Mouse (Mus musculus): Measurements from ENCODE around the gene Tnrc6a. TPM values are rescaled to one million over a fixed set of nuclear protein-coding genes. Genes with fewer than 3 reads are reported as not detected.
A peak's percentile ranks its signal among the peaks of the same experiment; 100 is the strongest.

Gene Tnrc6a
- polyA plus RNA-seq, 1 experiment from 2014 or later: 11.9 TPM

GRCm38 (mm10) chr7:123132401-123132800 lies 8.7 kb downstream of the Tnrc6a start:
- Histone ChIP-seq H3K4me1 (ENCODE audit: control insufficient read depth, low read depth, low read length) (peaks cover 7% of the 10 kb centered on the region), H3K27me3 (ENCODE audit: control insufficient read depth, insufficient read depth, low read depth, low read length) (no peaks in the 10 kb centered on the region), H3K4me2 (ENCODE audit: low read depth, low read length) (no peak overlapping the region), H3K27ac (ENCODE audit: low read length) (no peak overlapping the region), H3K9ac (ENCODE audit: low read depth, low read length) (no peak overlapping the region), H3K4me3 (ENCODE audit: low read depth, low read length) (no peak overlapping the region), H3K9me3 (replicated peaks; ENCODE audit: control insufficient read depth, low read length) (no peaks in the 10 kb centered on the region), H3K36me3 (ENCODE audit: control insufficient read depth, insufficient read depth) (peaks cover 2% of the 10 kb centered on the region; the same call in 1 of the 2 replicates)
- ATAC-seq (ENCODE audit: low read depth): no peak
- 69% methylated on average over 2 of the region's 2 CpGs for WGBS (ENCODE audit: insufficient replicate concordance)

GRCm38 (mm10) chr7:123134876-123135275 lies 11.2 kb downstream of the Tnrc6a start:
- ATAC-seq (ENCODE audit: low read depth): no peak
- Histone ChIP-seq H3K4me2 (ENCODE audit: low read depth, low read length) (no peak overlapping the region), H3K9me3 (replicated peaks; ENCODE audit: control insufficient read depth, low read length) (no peaks in the 10 kb centered on the region), H3K9ac (ENCODE audit: low read depth, low read length) (no peak overlapping the region), H3K4me3 (ENCODE audit: low read depth, low read length) (no peak overlapping the region), H3K36me3 (ENCODE audit: control insufficient read depth, insufficient read depth) (peaks cover 15% of the 10 kb centered on the region), H3K27me3 (ENCODE audit: control insufficient read depth, insufficient read depth, low read depth, low read length) (no peaks in the 10 kb centered on the region), H3K4me1 (ENCODE audit: control insufficient read depth, low read depth, low read length) (peaks cover 7% of the 10 kb centered on the region), H3K27ac (ENCODE audit: low read length) (0 out of 2 replicates have a peak overlapping the region, but pooled peaks have one; percentile 9)
- WGBS (ENCODE audit: insufficient replicate concordance): 39% methylated on average over 2 of the region's 2 CpGs

DNA sequence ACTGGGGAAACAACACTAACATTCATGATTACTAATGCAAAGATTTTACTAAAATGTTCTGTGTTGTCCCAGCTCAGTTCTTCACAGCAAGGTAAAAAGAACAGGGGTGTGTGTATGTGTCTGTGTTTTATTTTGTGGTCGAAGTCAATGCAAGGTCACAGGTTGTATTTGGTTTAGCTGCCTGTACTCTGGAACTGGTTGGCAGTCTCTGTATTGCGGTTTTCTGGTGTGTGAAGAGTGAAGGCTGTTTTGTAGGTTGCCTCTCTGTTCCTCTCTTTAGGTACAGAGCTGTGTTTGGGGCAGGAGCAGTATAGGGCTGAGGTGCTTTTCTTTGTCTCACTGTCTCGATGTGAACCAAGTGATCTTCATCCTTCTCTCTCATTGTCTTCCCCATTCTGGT lies 12.0 kb downstream of the Tnrc6a start:
- ATAC-seq (ENCODE audit: low read depth): peak; percentile 63; the same call in 1 of the 2 replicates

GRCm38 (mm10) chr7:123138001-123138400 lies 14.3 kb downstream of the Tnrc6a start:
- Histone ChIP-seq H3K9ac (ENCODE audit: low read depth, low read length) (no peak overlapping the region), H3K4me3 (ENCODE audit: low read depth, low read length) (no peak overlapping the region), H3K27ac (ENCODE audit: low read length) (no peak overlapping the region), H3K27me3 (ENCODE audit: control insufficient read depth, insufficient read depth, low read depth, low read length) (no peaks in the 10 kb centered on the region), H3K4me1 (ENCODE audit: control insufficient read depth, low read depth, low read length) (peaks cover 7% of the 10 kb centered on the region), H3K4me2 (ENCODE audit: low read depth, low read length) (no peak overlapping the region), H3K36me3 (ENCODE audit: control insufficient read depth, insufficient read depth) (peaks cover 18% of the 10 kb centered on the region), H3K9me3 (replicated peaks; ENCODE audit: control insufficient read depth, low read length) (no peaks in the 10 kb centered on the region)
- WGBS (ENCODE audit: insufficient replicate concordance): 75% methylated on average over 4 of the region's 4 CpGs
- ATAC-seq (ENCODE audit: low read depth): no peak

More for the DNA sequence above, 12.0 kb downstream of the Tnrc6a start:
- Histone ChIP-seq H3K36me3 (ENCODE audit: control insufficient read depth, insufficient read depth) (peaks cover 18% of the 10 kb centered on the region), H3K4me2 (ENCODE audit: low read depth, low read length) (no peak overlapping the region), H3K4me3 (ENCODE audit: low read depth, low read length) (no peak overlapping the region), H3K4me1 (ENCODE audit: control insufficient read depth, low read depth, low read length) (peaks cover 7% of the 10 kb centered on the region), H3K27me3 (ENCODE audit: control insufficient read depth, insufficient read depth, low read depth, low read length) (no peaks in the 10 kb centered on the region), H3K9me3 (replicated peaks; ENCODE audit: control insufficient read depth, low read length) (no peaks in the 10 kb centered on the region), H3K27ac (ENCODE audit: low read length) (peak overlapping the region; percentile 46; the same call in 1 of the 2 replicates), H3K9ac (ENCODE audit: low read depth, low read length) (no peak overlapping the region)
- WGBS (ENCODE audit: insufficient replicate concordance): 65% methylated on average over 3 of the region's 3 CpGs

- H3K27ac ChIP-seq (ENCODE audit: low read length): no peak overlapping the region
- no peak overlapping the region for H3K4me3 ChIP-seq (ENCODE audit: low read depth, low read length)
- H3K9ac ChIP-seq (ENCODE audit: low read depth, low read length): no peak overlapping the region
- ATAC-seq (ENCODE audit: low read depth): no peak
- peaks cover 4% of the 10 kb centered on the region for H3K36me3 ChIP-seq (ENCODE audit: control insufficient read depth, insufficient read depth)
- 84% methylated on average over 10 of the region's 10 CpGs for WGBS (ENCODE audit: insufficient replicate concordance)
- H3K9me3 ChIP-seq (replicated peaks; ENCODE audit: control insufficient read depth, low read length): no peaks in the 10 kb centered on the region
- H3K27me3 ChIP-seq (ENCODE audit: control insufficient read depth, insufficient read depth, low read depth, low read length): no peaks in the 10 kb centered on the region
- no peak overlapping the region for H3K4me2 ChIP-seq (ENCODE audit: low read depth, low read length)
- no peaks in the 10 kb centered on the region for H3K4me1 ChIP-seq (ENCODE audit: control insufficient read depth, low read depth, low read length)
Measured at GRCm38 (mm10) chr7:123146141-123146846, 22.6 kb downstream of the Tnrc6a start.

DNA sequence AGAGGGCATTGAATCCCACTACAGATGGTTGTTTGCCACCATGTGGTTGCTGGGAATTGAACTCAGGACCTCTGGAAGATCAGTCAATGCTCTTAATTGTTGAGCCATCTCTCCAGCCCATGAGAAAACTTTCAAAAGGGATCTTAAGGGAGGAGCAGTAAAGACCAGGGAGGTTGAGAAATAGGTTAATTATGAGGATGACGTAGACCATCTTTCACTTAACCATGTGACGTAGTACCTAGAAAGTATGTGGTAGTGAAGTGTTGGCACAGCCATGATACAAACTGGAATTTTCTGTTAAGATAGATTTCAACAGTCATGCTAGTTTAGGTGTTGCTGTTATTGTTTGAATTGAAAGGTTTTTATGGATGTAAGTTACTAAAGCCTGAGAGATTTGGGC lies 24.1 kb downstream of the Tnrc6a start:
- no peaks in the 10 kb centered on the region for H3K9me3 ChIP-seq (replicated peaks; ENCODE audit: control insufficient read depth, low read length)
- 89% methylated on average over 2 of the region's 2 CpGs for WGBS (ENCODE audit: insufficient replicate concordance)
- peaks cover 4% of the 10 kb centered on the region for H3K36me3 ChIP-seq (ENCODE audit: control insufficient read depth, insufficient read depth)
- no peak for ATAC-seq (ENCODE audit: low read depth)
- no peak overlapping the region for H3K4me2 ChIP-seq (ENCODE audit: low read depth, low read length)
- H3K27me3 ChIP-seq (ENCODE audit: control insufficient read depth, insufficient read depth, low read depth, low read length): no peaks in the 10 kb centered on the region
- no peaks in the 10 kb centered on the region for H3K4me1 ChIP-seq (ENCODE audit: control insufficient read depth, low read depth, low read length)
- H3K27ac ChIP-seq (ENCODE audit: low read length): no peak overlapping the region
- H3K9ac ChIP-seq (ENCODE audit: low read depth, low read length): no peak overlapping the region
- H3K4me3 ChIP-seq (ENCODE audit: low read depth, low read length): no peak overlapping the region

DNA sequence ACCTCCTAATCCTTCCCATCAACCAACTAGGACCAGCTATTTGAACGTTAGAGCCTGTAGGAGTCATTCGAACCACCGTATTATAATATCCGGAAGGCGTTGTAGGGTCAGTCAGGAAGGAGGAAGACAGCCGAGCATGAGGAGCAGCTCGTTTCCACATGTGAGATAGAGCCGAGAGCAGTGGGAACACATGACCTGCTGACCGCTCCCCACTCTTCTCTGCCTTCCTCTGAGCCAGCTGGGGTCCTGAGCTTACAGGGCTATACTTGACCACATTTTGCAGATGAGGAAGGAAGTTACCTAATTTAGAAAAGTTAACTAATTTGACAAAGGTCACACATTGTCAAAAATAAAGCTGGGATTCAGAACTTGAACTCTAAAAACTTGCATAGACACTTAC lies 25.2 kb downstream of the Tnrc6a start:
- no peaks in the 10 kb centered on the region for H3K9me3 ChIP-seq (replicated peaks; ENCODE audit: control insufficient read depth, low read length)
- no peak overlapping the region for H3K4me3 ChIP-seq (ENCODE audit: low read depth, low read length)
- ATAC-seq (ENCODE audit: low read depth): no peak
- no peak overlapping the region for H3K27ac ChIP-seq (ENCODE audit: low read length)
- H3K4me2 ChIP-seq (ENCODE audit: low read depth, low read length): no peak overlapping the region
- H3K4me1 ChIP-seq (ENCODE audit: control insufficient read depth, low read depth, low read length): no peaks in the 10 kb centered on the region; the same call in 1 of the 2 replicates
- peaks cover 8% of the 10 kb centered on the region for H3K36me3 ChIP-seq (ENCODE audit: control insufficient read depth, insufficient read depth)
- 57% methylated on average over 9 of the region's 9 CpGs for WGBS (ENCODE audit: insufficient replicate concordance)
- no peak overlapping the region for H3K9ac ChIP-seq (ENCODE audit: low read depth, low read length)
- H3K27me3 ChIP-seq (ENCODE audit: control insufficient read depth, insufficient read depth, low read depth, low read length): no peaks in the 10 kb centered on the region

DNA sequence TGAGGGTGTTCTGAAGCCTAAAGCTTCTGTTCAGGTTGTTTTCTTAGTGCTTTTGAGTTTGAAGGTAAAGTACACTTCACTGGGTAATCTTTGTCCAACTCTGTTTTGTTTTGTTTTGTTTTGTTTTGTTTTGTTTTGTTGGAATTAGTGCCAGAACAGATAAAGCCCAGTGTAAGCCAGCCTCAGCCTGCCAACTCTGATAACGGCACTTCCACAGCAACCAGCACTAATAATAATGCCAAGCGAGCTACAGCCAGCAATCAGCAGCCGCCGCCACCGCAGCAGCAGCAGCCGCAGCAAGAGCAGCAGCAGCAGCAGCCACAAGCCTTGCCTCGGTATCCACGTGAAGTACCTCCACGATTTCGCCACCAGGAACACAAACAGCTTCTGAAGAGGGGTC lies 38.7 kb downstream of the Tnrc6a start:
- Histone ChIP-seq H3K9ac (ENCODE audit: low read depth, low read length) (no peak overlapping the region), H3K27me3 (ENCODE audit: control insufficient read depth, insufficient read depth, low read depth, low read length) (no peaks in the 10 kb centered on the region), H3K4me2 (ENCODE audit: low read depth, low read length) (no peak overlapping the region), H3K27ac (ENCODE audit: low read length) (no peak overlapping the region), H3K36me3 (ENCODE audit: control insufficient read depth, insufficient read depth) (peaks cover 28% of the 10 kb centered on the region), H3K4me1 (ENCODE audit: control insufficient read depth, low read depth, low read length) (no peaks in the 10 kb centered on the region), H3K4me3 (ENCODE audit: low read depth, low read length) (no peak overlapping the region), H3K9me3 (replicated peaks; ENCODE audit: control insufficient read depth, low read length) (no peaks in the 10 kb centered on the region)
- 70% methylated on average over 10 of the region's 10 CpGs for WGBS (ENCODE audit: insufficient replicate concordance)
- no peak for ATAC-seq (ENCODE audit: low read depth)

DNA sequence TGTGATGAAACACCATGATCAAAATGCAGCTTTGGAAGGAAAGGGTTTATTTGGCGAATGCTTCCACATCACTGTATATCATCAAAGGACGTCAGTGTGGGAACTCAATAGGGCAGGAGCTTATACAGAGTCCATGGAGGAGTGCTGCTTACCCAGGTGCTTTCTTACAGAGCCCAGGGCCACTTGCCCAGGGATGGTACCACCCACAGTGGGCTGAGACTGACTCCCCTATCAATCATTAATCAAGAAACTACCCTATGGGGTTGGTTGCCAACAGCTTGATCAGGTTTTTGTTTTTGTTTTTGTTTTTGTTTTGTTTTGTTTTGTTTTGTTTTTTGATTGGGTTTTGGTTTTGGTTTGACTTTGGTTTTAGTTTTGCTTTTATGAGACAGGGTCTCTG lies 43.8 kb downstream of the Tnrc6a start:
- no peak overlapping the region for H3K4me3 ChIP-seq (ENCODE audit: low read depth, low read length)
- ATAC-seq (ENCODE audit: low read depth): no peak
- peaks cover 57% of the 10 kb centered on the region for H3K36me3 ChIP-seq (ENCODE audit: control insufficient read depth, insufficient read depth)
- no peaks in the 10 kb centered on the region for H3K4me1 ChIP-seq (ENCODE audit: control insufficient read depth, low read depth, low read length)
- H3K4me2 ChIP-seq (ENCODE audit: low read depth, low read length): no peak overlapping the region
- no peak overlapping the region for H3K9ac ChIP-seq (ENCODE audit: low read depth, low read length)
- H3K27ac ChIP-seq (ENCODE audit: low read length): no peak overlapping the region
- WGBS (ENCODE audit: insufficient replicate concordance): 84% methylated on average over 2 of the region's 2 CpGs
- no peaks in the 10 kb centered on the region for H3K9me3 ChIP-seq (replicated peaks; ENCODE audit: control insufficient read depth, low read length)
- no peaks in the 10 kb centered on the region for H3K27me3 ChIP-seq (ENCODE audit: control insufficient read depth, insufficient read depth, low read depth, low read length)

Measured in liver, embryonic 16.5 days (tissue).